Mouse (Mus musculus) cerebellum, adult 2 months (tissue): ENCODE results near the gene Ctr9.

Experiments used
- CTCF ChIP-seq: fragments of 200-500 bp; IDR thresholded peaks from 2 replicates; pipeline ENCODE4 v1.5.1; 2011; ENCODE audit warnings: low read depth, mild to moderate bottlenecking, control low read depth, low read length, moderate library complexity, borderline replicate concordance; ENCODE audit not compliant: insufficient read depth
- POLR2A ChIP-seq: fragments of 200-500 bp; IDR thresholded peaks from 2 replicates; pipeline ENCODE4 v1.6.1; 2011; ENCODE audit warnings: low read length, control low read depth, borderline replicate concordance; ENCODE audit not compliant: insufficient read depth

DNA sequence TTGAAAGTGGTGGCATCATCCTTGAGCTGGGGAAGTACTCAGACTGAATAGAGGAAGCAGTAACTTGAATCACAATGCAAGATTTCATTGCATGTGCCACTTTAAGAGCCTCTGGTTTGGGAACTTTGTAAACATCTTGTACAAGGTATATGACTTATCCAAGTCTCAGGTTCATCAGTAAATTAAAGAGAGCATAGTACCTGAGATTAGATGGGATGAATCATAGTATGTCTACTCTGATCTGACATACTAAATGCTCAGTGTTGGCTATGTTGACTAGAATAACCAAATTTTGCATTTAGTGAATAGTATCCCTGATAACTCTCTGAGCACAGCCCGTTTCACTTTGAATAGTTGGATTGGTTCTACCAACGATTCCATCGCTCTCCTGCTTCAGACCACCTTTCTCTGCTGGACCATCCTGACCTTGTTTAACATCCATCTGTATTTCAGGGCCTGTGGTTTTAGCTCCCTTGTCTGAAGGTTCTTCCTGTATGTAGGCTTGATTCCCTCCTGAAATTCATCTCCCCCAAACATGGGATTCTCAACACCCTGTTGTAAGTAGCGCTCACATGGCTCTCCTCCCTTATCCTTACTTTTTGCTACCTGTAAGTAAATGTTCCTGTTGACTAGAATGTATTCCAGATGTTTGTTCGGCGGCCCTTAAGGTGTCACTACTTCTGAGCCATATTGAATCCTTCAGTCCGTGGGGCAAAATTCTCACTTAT, 40.9 kb downstream of the Ctr9 start:
- TF ChIP-seq POLR2A (no peak), CTCF (no peak)
